ENCODE assay signal across 12 mouse cellular contexts in the genomic region with DNA sequence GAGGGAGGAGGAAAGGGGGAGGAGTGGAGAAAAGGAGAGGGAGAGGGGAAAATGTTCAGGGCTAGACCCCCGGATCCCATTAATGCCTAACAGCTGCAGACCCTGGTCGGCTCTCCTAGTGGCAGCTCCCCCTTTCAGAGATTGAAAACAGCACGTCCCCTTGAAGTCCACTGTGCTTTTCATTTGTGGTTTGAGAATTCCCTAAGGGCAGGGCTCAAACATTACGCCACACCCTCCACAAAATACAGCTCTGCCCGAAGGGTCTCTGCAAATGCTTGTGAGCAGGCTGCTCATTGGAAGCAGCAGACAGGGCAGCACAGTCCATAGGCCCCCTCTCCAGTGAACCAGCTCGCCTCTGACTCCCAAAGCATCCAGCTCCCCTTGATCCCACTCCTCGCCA.
DNase-seq lines count a peak whose midpoint lies in the region; ATAC-seq and TF ChIP-seq lines count a peak whose summit lies in the region.
"Had no signal": no experiment of that assay in that cellular context is flagged by ENCODE, and none has a peak within 500 bp of the region (broad histone marks: within the 10 kb centered on the region; RNA-seq: fewer than 3 reads in every experiment).

No protein-coding gene starts in this region.

- no peaks in the 10 kb centered on the region for H3K36me3 ChIP-seq in C2C12 (ENCODE audit: control insufficient read depth, insufficient read depth)
- H3K36me3 ChIP-seq in embryonic facial prominence, embryonic 12.5 days, result no peaks in the 10 kb centered on the region
- no peaks in the 10 kb centered on the region for H3K36me3 ChIP-seq in limb, embryonic 15.5 days
- H3K36me3 ChIP-seq in lung, postnatal 0 days (ENCODE audit: insufficient read depth, low read length), result no peaks in the 10 kb centered on the region

- 11% methylated on average over 7 of the region's 7 CpGs for WGBS in embryonic facial prominence, embryonic 12.5 days
- WGBS in limb, embryonic 15.5 days, result 13% methylated on average over 7 of the region's 7 CpGs
- WGBS in lung, postnatal 0 days, result 39% methylated on average over 7 of the region's 7 CpGs

- H3K4me2 ChIP-seq in embryonic facial prominence, embryonic 12.5 days (replicated peaks), result no peak overlapping the region
- no peak overlapping the region for H3K4me2 ChIP-seq in limb, embryonic 15.5 days
- H3K4me2 ChIP-seq in lung, postnatal 0 days (replicated peaks; ENCODE audit: low read depth, low read length), result no peak overlapping the region

- no peaks in the 10 kb centered on the region for H3K9me3 ChIP-seq in embryonic facial prominence, embryonic 12.5 days
- H3K9me3 ChIP-seq in limb, embryonic 15.5 days, result no peaks in the 10 kb centered on the region
- no peaks in the 10 kb centered on the region for H3K9me3 ChIP-seq in lung, postnatal 0 days (ENCODE audit: low read length)

- no peak for TF ChIP-seq EP300 in lung, postnatal 0 days (IDR thresholded peaks at IDR 0.05)

- H3K4me1 ChIP-seq in embryonic facial prominence, embryonic 12.5 days, result peaks cover 36% of the 10 kb centered on the region
- peaks cover 19% of the 10 kb centered on the region for H3K4me1 ChIP-seq in limb, embryonic 15.5 days
- peaks cover 7% of the 10 kb centered on the region; the same call in 1 of the 2 replicates for H3K4me1 ChIP-seq in lung, postnatal 0 days (ENCODE audit: insufficient read depth, low read depth, low read length)

- no peak overlapping the region for H3ac ChIP-seq in C2C12 (ENCODE audit: control insufficient read depth, insufficient read length, low read depth)

- ATAC-seq in embryonic facial prominence, embryonic 12.5 days (ENCODE audit: insufficient number of reproducible peaks, insufficient read depth, low FRiP score, low TSS enrichment), result peak; percentile 87
- ATAC-seq in limb, embryonic 15.5 days (ENCODE audit: insufficient number of reproducible peaks, low FRiP score, low TSS enrichment, low read depth), result no peak
- no peak for ATAC-seq in lung, postnatal 0 days
- no peak for ATAC-seq in megakaryocyte, adult 5-6 weeks (ENCODE audit: poor library complexity, severe bottlenecking)

- no peaks in the 10 kb centered on the region for H3K79me2 ChIP-seq in C2C12 (ENCODE audit: control insufficient read depth, insufficient read depth)

- peak; percentile 73 for DNase-seq in heart, adult 11 months
- no peak for DNase-seq in heart, adult 9 months (ENCODE audit: low spot score in 2 of 2)
- no peak for DNase-seq in lung, postnatal 0 days (ENCODE audit: low spot score)
- no peak for DNase-seq in gastrocnemius, adult 18-20 months (ENCODE audit: low spot score)
- DNase-seq: adrenal gland, adult 8-10 months; kidney, postnatal 25 days; thymus, postnatal 25 days had no signal

- H3K4me3 ChIP-seq in C2C12 (ENCODE audit: insufficient read depth, poor library complexity, severe bottlenecking), result no peak overlapping the region
- no peak overlapping the region for H3K4me3 ChIP-seq in embryonic facial prominence, embryonic 12.5 days
- no peak overlapping the region for H3K4me3 ChIP-seq in limb, embryonic 15.5 days
- no peak overlapping the region for H3K4me3 ChIP-seq in lung, postnatal 0 days (ENCODE audit: low read depth, low read length)
- H3K4me3 ChIP-seq: left cerebral cortex, adult 2 months had no signal

- peak overlapping the region; percentile 88 for H3K27ac ChIP-seq in embryonic facial prominence, embryonic 12.5 days
- peak overlapping the region; percentile 65 for H3K27ac ChIP-seq in limb, embryonic 15.5 days
- H3K27ac ChIP-seq in lung, postnatal 0 days (ENCODE audit: low read length), result no peak overlapping the region
- H3K27ac ChIP-seq: left cerebral cortex, adult 2 months had no signal

- TF ChIP-seq CTCF in C2C12 (IDR thresholded peaks at IDR 0.05; ENCODE audit: control insufficient read depth, insufficient read depth, insufficient read length), result no peak
- no peak for TF ChIP-seq CTCF in lung, postnatal 0 days (IDR thresholded peaks at IDR 0.05)

- no peaks in the 10 kb centered on the region for H3K27me3 ChIP-seq in C2C12 (ENCODE audit: control insufficient read depth, insufficient read depth, insufficient read length)
- no peaks in the 10 kb centered on the region for H3K27me3 ChIP-seq in embryonic facial prominence, embryonic 12.5 days
- no peaks in the 10 kb centered on the region for H3K27me3 ChIP-seq in limb, embryonic 15.5 days
- no peaks in the 10 kb centered on the region for H3K27me3 ChIP-seq in lung, postnatal 0 days (replicated peaks; ENCODE audit: insufficient read depth, low read length)

- no peaks in the 10 kb centered on the region for H3K79me3 ChIP-seq in C2C12 (ENCODE audit: low read depth)

- no peak overlapping the region for H3K9ac ChIP-seq in embryonic facial prominence, embryonic 12.5 days
- H3K9ac ChIP-seq in limb, embryonic 15.5 days, result no peak overlapping the region
- H3K9ac ChIP-seq in lung, postnatal 0 days (replicated peaks; ENCODE audit: low read depth), result no peak overlapping the region

TF ChIP-seq in C2C12, 6 proteins besides CTCF, POLR2A, EP300 and RAD21:
- TF ChIP-seq FOSL1 (IDR thresholded peaks at IDR 0.05; ENCODE audit: insufficient read depth, low read length, poor library complexity, severe bottlenecking) (no peak), MYOD1 (IDR thresholded peaks at IDR 0.05; ENCODE audit: control insufficient read depth, insufficient read length, low read depth) (no peak), CEBPB (IDR thresholded peaks at IDR 0.05; ENCODE audit: low read depth) (peak; percentile 52)
